In genomic region chr16:95851907-95852306, GRCm38 (mm10) we compare ENCODE assay signal across 15 mouse cellular contexts.
DNase-seq lines count a peak whose midpoint lies in the region; ATAC-seq and TF ChIP-seq lines count a peak whose summit lies in the region.
"Had no signal": no experiment of that assay in that cellular context is flagged by ENCODE, and none has a peak within 500 bp of the region (broad histone marks: within the 10 kb centered on the region; RNA-seq: fewer than 3 reads in every experiment).

No protein-coding gene starts in this region.

- no peak overlapping the region for H3K4me3 ChIP-seq in intestine, embryonic 16.5 days (ENCODE audit: low read length)
- H3K4me3 ChIP-seq in intestine, embryonic 15.5 days (replicated peaks) = no peak overlapping the region
- no peak overlapping the region for H3K4me3 ChIP-seq in lung, embryonic 16.5 days (ENCODE audit: low read length)
- H3K4me3 ChIP-seq in lung, adult 2 months (replicated peaks; ENCODE audit: extremely low read depth, low read depth, low read length) = no peak overlapping the region
- no peak overlapping the region for H3K4me3 ChIP-seq in stomach, embryonic 15.5 days (replicated peaks)
- H3K4me3 ChIP-seq in neural tube, embryonic 15.5 days (replicated peaks) = no peak overlapping the region
- H3K4me3 ChIP-seq: embryonic facial prominence, embryonic 13.5 days; forebrain, embryonic 12.5 days had no signal

- H3K4me1 ChIP-seq in intestine, embryonic 16.5 days (ENCODE audit: control insufficient read depth, insufficient read depth, low read length) = peaks cover 17% of the 10 kb centered on the region
- H3K4me1 ChIP-seq in intestine, embryonic 15.5 days (replicated peaks) = peaks cover 12% of the 10 kb centered on the region
- peaks cover 31% of the 10 kb centered on the region for H3K4me1 ChIP-seq in lung, embryonic 16.5 days (replicated peaks; ENCODE audit: control insufficient read depth, insufficient read depth, low read length)
- peaks cover 40% of the 10 kb centered on the region for H3K4me1 ChIP-seq in lung, adult 2 months (ENCODE audit: control insufficient read depth, insufficient read depth, low read length)
- H3K4me1 ChIP-seq in stomach, embryonic 15.5 days = 0 out of 2 replicates have a peak, but pooled peaks cover 19% of the 10 kb centered on the region
- peaks cover 15% of the 10 kb centered on the region for H3K4me1 ChIP-seq in neural tube, embryonic 15.5 days
- H3K4me1 ChIP-seq: forebrain, embryonic 12.5 days had no signal

- H3K4me2 ChIP-seq in intestine, embryonic 16.5 days (ENCODE audit: low read depth, low read length) = no peak overlapping the region
- no peak overlapping the region for H3K4me2 ChIP-seq in intestine, embryonic 15.5 days (replicated peaks)
- H3K4me2 ChIP-seq in lung, embryonic 16.5 days (ENCODE audit: low read depth, low read length) = no peak overlapping the region
- H3K4me2 ChIP-seq in stomach, embryonic 15.5 days = no peak overlapping the region
- H3K4me2 ChIP-seq in neural tube, embryonic 15.5 days = no peak overlapping the region
- H3K4me2 ChIP-seq: embryonic facial prominence, embryonic 13.5 days; forebrain, embryonic 12.5 days had no signal

- no peaks in the 10 kb centered on the region for H3K27me3 ChIP-seq in intestine, embryonic 16.5 days (replicated peaks; ENCODE audit: control insufficient read depth, insufficient read depth, low read length)
- H3K27me3 ChIP-seq in intestine, embryonic 15.5 days (replicated peaks) = no peaks in the 10 kb centered on the region
- H3K27me3 ChIP-seq in lung, embryonic 16.5 days (ENCODE audit: control insufficient read depth, insufficient read depth, low read depth, low read length) = no peaks in the 10 kb centered on the region
- H3K27me3 ChIP-seq in stomach, embryonic 15.5 days (replicated peaks) = no peaks in the 10 kb centered on the region
- no peaks in the 10 kb centered on the region for H3K27me3 ChIP-seq in neural tube, embryonic 15.5 days (replicated peaks)
- H3K27me3 ChIP-seq: embryonic facial prominence, embryonic 13.5 days; forebrain, embryonic 12.5 days had no signal

- WGBS in intestine, embryonic 16.5 days = 60% methylated on average over 5 of the region's 5 CpGs
- 66% methylated on average over 5 of the region's 5 CpGs for WGBS in intestine, embryonic 15.5 days
- 55% methylated on average over 5 of the region's 5 CpGs for WGBS in lung, embryonic 16.5 days
- 46% methylated on average over 5 of the region's 5 CpGs for WGBS in lung, adult 2 months
- 57% methylated on average over 5 of the region's 5 CpGs for WGBS in stomach, embryonic 15.5 days
- WGBS in neural tube, embryonic 15.5 days = 78% methylated on average over 5 of the region's 5 CpGs

- no peak for TF ChIP-seq CTCF in lung, adult 2 months (IDR thresholded peaks at IDR 0.05; ENCODE audit: insufficient read depth, low read length)

- H3K27ac ChIP-seq in intestine, embryonic 16.5 days (ENCODE audit: low read length) = 0 out of 2 replicates have a peak overlapping the region, but pooled peaks have one; percentile 2
- H3K27ac ChIP-seq in intestine, embryonic 15.5 days = no peak overlapping the region
- peak overlapping the region; percentile 61 for H3K27ac ChIP-seq in lung, embryonic 16.5 days (ENCODE audit: low read length)
- 0 out of 2 replicates have a peak overlapping the region, but pooled peaks have one; percentile 46 for H3K27ac ChIP-seq in stomach, embryonic 15.5 days
- H3K27ac ChIP-seq in neural tube, embryonic 15.5 days (replicated peaks) = no peak overlapping the region
- H3K27ac ChIP-seq: embryonic facial prominence, embryonic 13.5 days; forebrain, embryonic 12.5 days; macrophage had no signal

- ATAC-seq in intestine, embryonic 16.5 days = no peak
- no peak for ATAC-seq in intestine, embryonic 15.5 days
- no peak for ATAC-seq in lung, embryonic 16.5 days (ENCODE audit: low read depth)
- ATAC-seq in stomach, embryonic 15.5 days (ENCODE audit: insufficient read depth, low FRiP score, low read depth) = no peak
- ATAC-seq in neural tube, embryonic 15.5 days (ENCODE audit: low FRiP score) = no peak
- ATAC-seq: CD4-positive, CD25-positive, alpha-beta regulatory T cell, adult 4 months had no signal

- no peak for DNase-seq in lung, adult 2 months
- DNase-seq in kidney, postnatal 14 days = peak; percentile 41
- DNase-seq: adrenal gland, postnatal 25 days; cerebellum, postnatal 25 days; midbrain, embryonic 14.5 days; thymus, postnatal 25 days had no signal

- no peak for TF ChIP-seq POLR2A in lung, adult 2 months (IDR thresholded peaks at IDR 0.05; ENCODE audit: borderline replicate concordance, extremely low read depth, low read depth, low read length)

- no peak overlapping the region for H3K9ac ChIP-seq in intestine, embryonic 16.5 days (ENCODE audit: low read depth, low read length)
- H3K9ac ChIP-seq in intestine, embryonic 15.5 days = no peak overlapping the region
- H3K9ac ChIP-seq in lung, embryonic 16.5 days (ENCODE audit: low read length) = no peak overlapping the region
- H3K9ac ChIP-seq in stomach, embryonic 15.5 days = no peak overlapping the region
- no peak overlapping the region for H3K9ac ChIP-seq in neural tube, embryonic 15.5 days (replicated peaks)
- H3K9ac ChIP-seq: embryonic facial prominence, embryonic 13.5 days; forebrain, embryonic 12.5 days had no signal

- no peaks in the 10 kb centered on the region for H3K36me3 ChIP-seq in intestine, embryonic 16.5 days (ENCODE audit: control insufficient read depth, insufficient read depth, low read length)
- H3K36me3 ChIP-seq in intestine, embryonic 15.5 days = no peaks in the 10 kb centered on the region
- no peaks in the 10 kb centered on the region for H3K36me3 ChIP-seq in lung, embryonic 16.5 days (ENCODE audit: control insufficient read depth, insufficient read depth, low read length)
- H3K36me3 ChIP-seq in stomach, embryonic 15.5 days = no peaks in the 10 kb centered on the region
- H3K36me3 ChIP-seq in neural tube, embryonic 15.5 days = no peaks in the 10 kb centered on the region
- H3K36me3 ChIP-seq: embryonic facial prominence, embryonic 13.5 days; forebrain, embryonic 12.5 days had no signal

- no peaks in the 10 kb centered on the region for H3K9me3 ChIP-seq in intestine, embryonic 16.5 days (ENCODE audit: control insufficient read depth, low read length)
- no peaks in the 10 kb centered on the region for H3K9me3 ChIP-seq in intestine, embryonic 15.5 days
- no peaks in the 10 kb centered on the region for H3K9me3 ChIP-seq in lung, embryonic 16.5 days (ENCODE audit: control insufficient read depth, low read length)
- no peaks in the 10 kb centered on the region for H3K9me3 ChIP-seq in stomach, embryonic 15.5 days
- no peaks in the 10 kb centered on the region for H3K9me3 ChIP-seq in neural tube, embryonic 15.5 days (replicated peaks)
- H3K9me3 ChIP-seq: embryonic facial prominence, embryonic 13.5 days; forebrain, embryonic 12.5 days had no signal

Comparison
In these comparisons a context has a peak if more than half of its experiments do, and no peak if none do; other contexts are left out.
1. H3K27ac ChIP-seq: peak in intestine, embryonic 16.5 days (single experiment), lung, embryonic 16.5 days (single experiment) and stomach, embryonic 15.5 days (single experiment); none in intestine, embryonic 15.5 days (single experiment) and neural tube, embryonic 15.5 days (single experiment).